13 mouse cellular contexts compared by ENCODE assay signal in the genomic region with DNA sequence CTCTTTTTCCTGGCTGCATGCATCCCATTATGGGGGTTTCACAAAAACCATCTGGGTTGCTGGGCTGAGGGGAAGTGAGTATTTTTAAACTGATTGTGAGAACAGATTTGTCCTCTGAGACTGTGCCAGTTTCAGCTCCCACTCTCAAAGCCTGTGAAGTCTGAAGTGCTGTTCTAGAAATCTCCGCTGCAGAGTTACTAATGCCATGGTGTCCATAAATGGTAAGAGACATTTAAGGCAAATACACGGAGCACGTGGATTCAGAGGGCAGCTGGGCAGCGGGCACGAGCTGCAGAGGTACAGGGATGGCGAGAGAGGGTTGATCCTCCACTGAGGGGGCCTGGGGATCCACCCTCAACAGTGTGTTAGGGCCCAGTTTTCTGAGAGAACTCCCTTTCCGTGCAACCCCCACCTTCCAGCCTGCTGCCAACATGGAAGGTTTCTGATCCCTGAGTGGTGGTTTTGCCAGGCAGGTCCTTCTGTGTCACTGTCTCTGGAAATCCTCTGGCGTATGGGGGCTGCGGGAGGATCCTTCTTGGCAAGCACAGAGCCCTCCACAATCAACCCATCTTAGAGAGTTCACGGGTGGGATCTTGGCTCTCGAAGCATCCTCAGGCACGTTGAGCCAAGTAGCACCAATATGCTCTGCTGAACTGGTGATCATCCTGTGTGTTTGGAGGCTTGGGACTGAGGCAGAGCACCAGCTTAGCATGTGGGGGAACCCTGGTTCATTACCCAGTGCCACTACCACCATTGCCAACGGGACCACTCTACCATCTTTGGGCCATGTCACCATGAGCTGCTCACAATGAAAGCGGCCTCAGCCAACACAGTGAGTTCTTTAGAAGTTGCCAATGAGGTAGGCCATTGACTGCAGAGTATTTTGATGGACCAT. TPM values are rescaled to one million over a fixed set of nuclear protein-coding genes. Genes with fewer than 3 reads are reported as not detected.
A peak's percentile ranks its signal among the peaks of the same experiment; 100 is the strongest.
DNase-seq lines count a peak whose midpoint lies in the region; ATAC-seq and TF ChIP-seq lines count a peak whose summit lies in the region.
"Had no signal": no experiment of that assay in that cellular context is flagged by ENCODE, and none has a peak within 500 bp of the region (broad histone marks: within the 10 kb centered on the region; RNA-seq: fewer than 3 reads in every experiment).

No protein-coding gene starts in this region.

- no peaks in the 10 kb centered on the region for H3K9me3 ChIP-seq in forebrain, embryonic 13.5 days (replicated peaks)
- H3K9me3 ChIP-seq in forebrain, embryonic 10.5 days, result peaks cover 5% of the 10 kb centered on the region; the same call in 1 of the 2 replicates
- H3K9me3 ChIP-seq: hindbrain, embryonic 12.5 days had no signal

- H3K27me3 ChIP-seq in forebrain, embryonic 13.5 days, result no peaks in the 10 kb centered on the region
- no peaks in the 10 kb centered on the region for H3K27me3 ChIP-seq in forebrain, embryonic 10.5 days (ENCODE audit: poor library complexity, severe bottlenecking)
- H3K27me3 ChIP-seq: hindbrain, embryonic 12.5 days had no signal

- no peaks in the 10 kb centered on the region for H3K4me1 ChIP-seq in forebrain, embryonic 13.5 days
- peaks cover 4% of the 10 kb centered on the region; the same call in 1 of the 2 replicates for H3K4me1 ChIP-seq in forebrain, embryonic 10.5 days
- H3K4me1 ChIP-seq: hindbrain, embryonic 12.5 days had no signal

- WGBS in forebrain, embryonic 13.5 days, result 84% methylated on average over 14 of the region's 14 CpGs
- WGBS in forebrain, embryonic 10.5 days, result 93% methylated on average over 14 of the region's 14 CpGs

- H3K9ac ChIP-seq in forebrain, embryonic 13.5 days, result no peak overlapping the region
- H3K9ac ChIP-seq: hindbrain, embryonic 12.5 days had no signal

- intact Hi-C loops in gastrocnemius, adult 2 months (cut with DNase I), result no loop called here

- ATAC-seq in forebrain, embryonic 13.5 days, result no peak

- H3K36me3 ChIP-seq in forebrain, embryonic 13.5 days (ENCODE audit: poor library complexity, severe bottlenecking), result no peaks in the 10 kb centered on the region
- H3K36me3 ChIP-seq in forebrain, embryonic 10.5 days (replicated peaks), result no peaks in the 10 kb centered on the region
- H3K36me3 ChIP-seq: hindbrain, embryonic 12.5 days had no signal

- peak overlapping the region; percentile 36 for H3K27ac ChIP-seq in forebrain, embryonic 13.5 days
- H3K27ac ChIP-seq in forebrain, embryonic 10.5 days, result no peak overlapping the region
- no peak overlapping the region for H3K27ac ChIP-seq in gastrocnemius, adult 2 months
- H3K27ac ChIP-seq: hindbrain, embryonic 12.5 days; kidney, postnatal 0 days had no signal

- H3K4me2 ChIP-seq in forebrain, embryonic 13.5 days, result no peak overlapping the region
- H3K4me2 ChIP-seq: heart, embryonic 11.5 days; hindbrain, embryonic 12.5 days had no signal

- DNase-seq in forebrain, embryonic 10.5 days (ENCODE audit: extremely low spot score, low spot score), result no peak
- peak; percentile 58 to 79 for DNase-seq in frontal cortex, postnatal 10 days (ENCODE audit: low spot score in 2 of 2)
- DNase-seq in layer of hippocampus, postnatal 36 days, result peak; percentile 76 to 85
- DNase-seq in right cerebral cortex, postnatal 14 days, result peak; percentile 53
- no peak for DNase-seq in lung, postnatal 4 days
- no peak for DNase-seq in gastrocnemius, adult 2 months
- no peak for DNase-seq in natural killer cell, adult 2 months (ENCODE audit: low spot score in 2 of 2)
- DNase-seq: lung, postnatal 14 days had no signal

- no peak for TF ChIP-seq CTCF in gastrocnemius, adult 2 months (IDR thresholded peaks at IDR 0.05)

- no peak overlapping the region for H3K4me3 ChIP-seq in forebrain, embryonic 13.5 days
- no peak overlapping the region for H3K4me3 ChIP-seq in forebrain, embryonic 10.5 days
- no peak overlapping the region for H3K4me3 ChIP-seq in gastrocnemius, adult 2 months
- H3K4me3 ChIP-seq: hindbrain, embryonic 12.5 days had no signal

RNA-seq across cellular contexts. Expression of a gene that starts 10.6 kb away (rescaled TPM):
- 1.5 and 2.1 TPM in 2 replicates for polyA plus RNA-seq in forebrain, embryonic 13.5 days (2015; fragmentation: Nextera tagmentation; extraction: Ambion mirVana)
- polyA plus RNA-seq in forebrain, embryonic 10.5 days (2016; fragmentation: Nextera tagmentation; extraction: Ambion mirVana), result 0.43 and 0.64 TPM in 2 replicates
- total RNA-seq in layer of hippocampus, postnatal 36 days (2021), result 1 to 10 TPM; 2.1 to 3.0 TPM
- total RNA-seq in gastrocnemius, adult 2 months (2021), result under 1 TPM; 0.31 to 0.84 TPM
- total RNA-seq: liver, adult 2 months had no signal
- polyA plus RNA-seq: liver, adult 2 months had no signal

RNA-seq across cellular contexts. Expression of a gene that starts 15.5 kb away (rescaled TPM):
- polyA plus RNA-seq in forebrain, embryonic 13.5 days (2015; fragmentation: Nextera tagmentation; extraction: Ambion mirVana), result 1.5 TPM in 2 replicates
- polyA plus RNA-seq in forebrain, embryonic 10.5 days (2016; fragmentation: Nextera tagmentation; extraction: Ambion mirVana), result 0.44 and 0.61 TPM in 2 replicates
- total RNA-seq in layer of hippocampus, postnatal 36 days (2021), result 1 to 10 TPM; 1.2 to 2.6 TPM
- not detected for total RNA-seq in gastrocnemius, adult 2 months (2021)
- total RNA-seq: liver, adult 2 months had no signal
- polyA plus RNA-seq: liver, adult 2 months had no signal

RNA-seq across cellular contexts. Expression of a gene that starts 33.7 kb away (rescaled TPM):
- polyA plus RNA-seq in forebrain, embryonic 13.5 days (2015; fragmentation: Nextera tagmentation; extraction: Ambion mirVana), result 30.9 and 33.4 TPM in 2 replicates
- 40.8 and 41.5 TPM in 2 replicates for polyA plus RNA-seq in forebrain, embryonic 10.5 days (2016; fragmentation: Nextera tagmentation; extraction: Ambion mirVana)
- 10 to 100 TPM; 13.9 to 16.3 TPM for total RNA-seq in layer of hippocampus, postnatal 36 days (2021)
- 1 to 10 TPM; 3.5 to 4.7 TPM for total RNA-seq in gastrocnemius, adult 2 months (2021)

RNA-seq across cellular contexts. Expression of a gene that starts 33.8 kb away (rescaled TPM):
- polyA plus RNA-seq in forebrain, embryonic 13.5 days (2015; fragmentation: Nextera tagmentation; extraction: Ambion mirVana), result 91.7 and 96.1 TPM in 2 replicates
- polyA plus RNA-seq in forebrain, embryonic 10.5 days (2016; fragmentation: Nextera tagmentation; extraction: Ambion mirVana), result 141 TPM in 2 replicates
- 10 to 100 TPM; 29.2 to 34.9 TPM for total RNA-seq in layer of hippocampus, postnatal 36 days (2021)
- 100 to 1,000 TPM in 1 of 2 experiments, 10 to 100 TPM in 1; 92.4 to 118 TPM for total RNA-seq in gastrocnemius, adult 2 months (2021)

RNA-seq across cellular contexts. Expression of a gene that starts 46.0 kb away (rescaled TPM):
- 0.20 and 0.52 TPM in 2 replicates for polyA plus RNA-seq in forebrain, embryonic 13.5 days (2015; fragmentation: Nextera tagmentation; extraction: Ambion mirVana)
- 0.31 and 0.36 TPM in 2 replicates for polyA plus RNA-seq in forebrain, embryonic 10.5 days (2016; fragmentation: Nextera tagmentation; extraction: Ambion mirVana)
- total RNA-seq in layer of hippocampus, postnatal 36 days (2021), result not detected
- not detected for total RNA-seq in gastrocnemius, adult 2 months (2021)
- total RNA-seq: liver, adult 2 months had no signal
- polyA plus RNA-seq: liver, adult 2 months had no signal

Comparison
In these comparisons a context has a peak if more than half of its experiments do, and no peak if none do; other contexts are left out.
1. DNase-seq: peak in frontal cortex, postnatal 10 days (2 of 2), layer of hippocampus, postnatal 36 days (2 of 2) and right cerebral cortex, postnatal 14 days (single experiment); none in forebrain, embryonic 10.5 days (single experiment), lung, postnatal 4 days (0 of 2), gastrocnemius, adult 2 months (single experiment) and natural killer cell, adult 2 months (0 of 2).